Mouse (Mus musculus): ENCODE results near the gene Ube2h. TPM values are rescaled to one million over a fixed set of nuclear protein-coding genes. Genes with fewer than 3 reads are reported as not detected.

The Ube2h gene
- total and polyA plus RNA-seq, 3 experiments = 29.4 to 61.7 (median 61.5) TPM

DNA sequence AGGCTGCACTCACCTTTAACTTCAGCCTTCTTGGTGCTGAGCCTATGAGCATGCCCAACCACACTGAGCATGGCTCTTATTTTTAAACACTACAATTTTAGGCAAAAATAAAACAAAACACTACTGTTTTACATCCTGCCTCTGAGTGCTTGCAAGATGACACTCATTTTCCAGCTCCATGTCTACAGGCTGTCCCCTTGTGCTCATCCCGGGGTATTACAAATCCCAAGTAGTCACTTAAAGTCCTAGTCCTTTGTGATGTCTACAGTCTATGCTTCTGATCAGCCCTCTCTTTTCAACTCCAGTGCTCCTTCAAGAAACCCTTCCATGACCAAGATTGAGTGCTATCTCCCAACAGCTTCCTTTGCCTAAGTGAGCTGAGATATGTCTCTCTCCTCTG, 26.0 kb downstream of the Ube2h start:
- Histone ChIP-seq H3K4me1 (ENCODE audit: control insufficient read depth, insufficient read depth, low read length) (peaks cover 16% of the 10 kb centered on the region), H3K4me3 (no peak overlapping the region), H3K79me2 (replicated peaks; ENCODE audit: control insufficient read depth, insufficient read depth, low read length) (peaks cover 5% of the 10 kb centered on the region), H3K9ac (ENCODE audit: low read depth, low read length) (no peak overlapping the region), H3K36me3 (ENCODE audit: control insufficient read depth, insufficient read depth, low read length) (peaks cover 38% of the 10 kb centered on the region), H3K27me3 (ENCODE audit: control insufficient read depth, insufficient read depth, low read length) (no peaks in the 10 kb centered on the region), H3K27ac (no peak overlapping the region)
- 14% methylated on average over 1 of the region's 1 CpGs for WGBS
- peak; percentile 67 for TF ChIP-seq CTCF (IDR thresholded peaks at IDR 0.05)
- no peak for TF ChIP-seq POLR2A (IDR thresholded peaks at IDR 0.05; ENCODE audit: insufficient read depth, low read depth, low read length)
- TF ChIP-seq EP300 (IDR thresholded peaks at IDR 0.05; ENCODE audit: insufficient read depth, low read depth, low read length) = 0 out of 2 replicates have a peak, but pooled peaks have one; percentile 12
- intact Hi-C loops (cut with DNase I) = no loop called here
- no peak for DNase-seq

DNA sequence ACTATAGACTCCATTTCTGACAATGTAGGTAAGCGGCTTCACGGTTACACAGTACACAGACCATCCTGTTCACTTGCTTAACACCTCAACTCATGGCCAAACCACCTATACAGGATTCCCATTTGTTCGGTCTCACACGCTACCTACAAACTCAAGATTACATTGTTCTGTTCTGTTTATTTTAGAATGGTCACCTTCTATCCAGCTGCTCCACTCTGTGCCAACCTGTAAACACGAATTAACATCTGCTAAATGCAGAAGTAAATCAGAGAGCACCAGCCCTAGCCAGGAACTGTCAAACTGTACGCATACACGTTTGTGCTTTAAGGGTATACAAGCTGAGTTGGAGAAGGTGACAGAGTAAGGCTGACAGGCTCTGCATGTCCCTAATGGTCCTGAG, 27.5 kb downstream of the Ube2h start:
- WGBS = 62% methylated on average over 7 of the region's 7 CpGs
- H3K27me3 ChIP-seq (ENCODE audit: control insufficient read depth, insufficient read depth, low read length) = no peaks in the 10 kb centered on the region
- H3K36me3 ChIP-seq (ENCODE audit: control insufficient read depth, insufficient read depth, low read length) = peaks cover 43% of the 10 kb centered on the region
- no peak overlapping the region for H3K4me3 ChIP-seq
- peaks cover 17% of the 10 kb centered on the region for H3K4me1 ChIP-seq (ENCODE audit: control insufficient read depth, insufficient read depth, low read length)
- no peak for DNase-seq
- no peak overlapping the region for H3K9ac ChIP-seq (ENCODE audit: low read depth, low read length)
- peak overlapping the region; percentile 19; the same call in 1 of the 2 replicates for H3K27ac ChIP-seq
- peaks cover 2% of the 10 kb centered on the region for H3K79me2 ChIP-seq (replicated peaks; ENCODE audit: control insufficient read depth, insufficient read depth, low read length)
- intact Hi-C loops (cut with DNase I) = no loop called here
- TF ChIP-seq CTCF (IDR thresholded peaks at IDR 0.05) (no peak), POLR2A (IDR thresholded peaks at IDR 0.05; ENCODE audit: insufficient read depth, low read depth, low read length) (no peak), EP300 (IDR thresholded peaks at IDR 0.05; ENCODE audit: insufficient read depth, low read depth, low read length) (no peak)

DNA sequence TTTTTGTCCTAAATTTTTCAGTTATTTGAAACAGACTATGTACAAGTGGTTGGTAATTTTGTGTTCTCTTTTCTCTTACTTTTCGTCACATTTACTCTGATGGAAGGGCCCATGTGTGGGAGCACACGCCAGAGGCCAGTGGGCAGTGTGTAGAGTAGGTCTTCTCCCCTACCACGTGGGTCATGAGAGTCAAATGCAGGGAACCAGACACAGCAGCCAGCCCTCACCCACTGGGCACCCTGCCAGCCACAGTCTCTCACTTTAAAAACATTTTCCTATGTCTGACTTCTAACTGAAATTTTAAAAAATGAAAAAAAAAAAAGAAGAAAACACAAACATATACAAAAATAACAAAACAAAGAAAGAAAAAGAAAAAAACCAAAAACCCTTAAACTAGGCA, 28.0 kb downstream of the Ube2h start:
- Histone ChIP-seq H3K4me1 (ENCODE audit: control insufficient read depth, insufficient read depth, low read length) (peaks cover 13% of the 10 kb centered on the region), H3K27me3 (ENCODE audit: control insufficient read depth, insufficient read depth, low read length) (no peaks in the 10 kb centered on the region), H3K27ac (peak overlapping the region; percentile 19; the same call in 1 of the 2 replicates), H3K4me3 (no peak overlapping the region), H3K36me3 (ENCODE audit: control insufficient read depth, insufficient read depth, low read length) (peaks cover 45% of the 10 kb centered on the region), H3K9ac (ENCODE audit: low read depth, low read length) (no peak overlapping the region), H3K79me2 (replicated peaks; ENCODE audit: control insufficient read depth, insufficient read depth, low read length) (peaks cover 2% of the 10 kb centered on the region)
- DNase-seq = peak; percentile 27 to 47
- no peak for TF ChIP-seq POLR2A (IDR thresholded peaks at IDR 0.05; ENCODE audit: insufficient read depth, low read depth, low read length)
- no peak for TF ChIP-seq CTCF (IDR thresholded peaks at IDR 0.05)
- intact Hi-C loops (cut with DNase I) = no loop called here
- WGBS = 34% methylated on average over 3 of the region's 3 CpGs

DNA sequence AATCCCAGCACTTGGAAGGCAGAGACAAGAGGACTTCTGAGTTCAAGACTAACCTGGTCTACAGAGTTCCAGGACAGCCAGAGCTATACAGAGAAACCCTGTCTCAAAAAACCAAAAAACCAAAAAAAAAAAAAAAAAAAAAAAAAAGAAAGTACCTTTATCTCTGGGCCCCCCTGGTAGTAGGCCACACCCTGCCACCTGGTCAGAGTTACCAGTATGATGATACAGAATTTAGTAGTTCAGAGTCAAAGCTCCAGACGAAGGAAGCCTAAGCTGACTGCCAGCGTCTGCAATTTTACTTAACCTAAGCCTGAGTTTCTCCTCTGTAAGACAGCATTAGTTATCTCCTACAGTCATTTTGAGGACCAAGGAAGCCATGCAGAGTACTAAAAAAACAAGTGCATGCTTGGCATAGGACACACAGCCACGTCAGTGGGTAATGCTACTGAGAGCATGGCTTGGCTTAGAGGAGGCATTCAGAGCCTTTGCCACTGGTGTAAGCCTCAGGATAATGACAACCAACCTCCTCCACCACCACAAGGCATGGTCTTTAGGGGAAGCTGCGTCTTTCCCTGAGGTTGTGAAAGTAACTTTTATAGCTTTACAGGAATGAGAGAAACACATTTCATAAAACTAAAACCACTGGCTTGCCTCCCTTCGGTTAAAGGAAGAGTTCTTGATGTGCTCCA, 29.0 kb downstream of the Ube2h start:
- Histone ChIP-seq H3K9ac (ENCODE audit: low read depth, low read length) (no peak overlapping the region), H3K27me3 (ENCODE audit: control insufficient read depth, insufficient read depth, low read length) (no peaks in the 10 kb centered on the region), H3K27ac (no peak overlapping the region), H3K4me3 (no peak overlapping the region), H3K79me2 (replicated peaks; ENCODE audit: control insufficient read depth, insufficient read depth, low read length) (peaks cover 5% of the 10 kb centered on the region), H3K36me3 (ENCODE audit: control insufficient read depth, insufficient read depth, low read length) (peaks cover 51% of the 10 kb centered on the region), H3K4me1 (ENCODE audit: control insufficient read depth, insufficient read depth, low read length) (peaks cover 13% of the 10 kb centered on the region)
- no peak for DNase-seq
- intact Hi-C loops (cut with DNase I) = no loop called here
- TF ChIP-seq EP300 (IDR thresholded peaks at IDR 0.05; ENCODE audit: insufficient read depth, low read depth, low read length) (no peak), POLR2A (IDR thresholded peaks at IDR 0.05; ENCODE audit: insufficient read depth, low read depth, low read length) (no peak), CTCF (IDR thresholded peaks at IDR 0.05) (no peak)
- 49% methylated on average over 5 of the region's 5 CpGs for WGBS

DNA sequence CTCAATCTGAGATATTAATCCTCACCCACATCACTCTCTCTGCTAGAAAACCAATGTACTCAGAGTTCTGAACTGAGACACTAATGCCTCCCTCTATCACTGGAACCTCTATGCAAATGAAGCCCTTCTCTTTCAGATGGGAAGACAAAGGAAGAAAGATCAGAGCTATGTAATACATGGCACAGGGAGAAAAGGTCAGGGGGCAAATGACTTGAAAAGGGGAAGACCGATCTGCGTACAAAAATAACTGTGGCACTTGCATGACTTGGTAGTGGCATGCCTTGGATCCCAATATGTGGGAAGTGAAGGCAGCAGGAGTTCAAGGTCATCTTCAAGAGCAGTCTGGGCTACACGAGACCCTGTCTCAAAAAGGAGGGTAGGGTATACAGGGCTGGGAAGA, 31.4 kb downstream of the Ube2h start:
- H3K27ac ChIP-seq = no peak overlapping the region; the same call in 1 of the 2 replicates
- WGBS = 31% methylated on average over 3 of the region's 3 CpGs
- no peak overlapping the region for H3K4me3 ChIP-seq
- peaks cover 54% of the 10 kb centered on the region for H3K36me3 ChIP-seq (ENCODE audit: control insufficient read depth, insufficient read depth, low read length)
- no peaks in the 10 kb centered on the region for H3K27me3 ChIP-seq (ENCODE audit: control insufficient read depth, insufficient read depth, low read length)
- no peak for DNase-seq
- TF ChIP-seq POLR2A (IDR thresholded peaks at IDR 0.05; ENCODE audit: insufficient read depth, low read depth, low read length) = no peak
- TF ChIP-seq EP300 (IDR thresholded peaks at IDR 0.05; ENCODE audit: insufficient read depth, low read depth, low read length) = no peak
- no peak for TF ChIP-seq CTCF (IDR thresholded peaks at IDR 0.05)
- intact Hi-C loops (cut with DNase I) = no loop called here
- peaks cover 6% of the 10 kb centered on the region for H3K79me2 ChIP-seq (replicated peaks; ENCODE audit: control insufficient read depth, insufficient read depth, low read length)
- peaks cover 13% of the 10 kb centered on the region for H3K4me1 ChIP-seq (ENCODE audit: control insufficient read depth, insufficient read depth, low read length)
- H3K9ac ChIP-seq (ENCODE audit: low read depth, low read length) = no peak overlapping the region

DNA sequence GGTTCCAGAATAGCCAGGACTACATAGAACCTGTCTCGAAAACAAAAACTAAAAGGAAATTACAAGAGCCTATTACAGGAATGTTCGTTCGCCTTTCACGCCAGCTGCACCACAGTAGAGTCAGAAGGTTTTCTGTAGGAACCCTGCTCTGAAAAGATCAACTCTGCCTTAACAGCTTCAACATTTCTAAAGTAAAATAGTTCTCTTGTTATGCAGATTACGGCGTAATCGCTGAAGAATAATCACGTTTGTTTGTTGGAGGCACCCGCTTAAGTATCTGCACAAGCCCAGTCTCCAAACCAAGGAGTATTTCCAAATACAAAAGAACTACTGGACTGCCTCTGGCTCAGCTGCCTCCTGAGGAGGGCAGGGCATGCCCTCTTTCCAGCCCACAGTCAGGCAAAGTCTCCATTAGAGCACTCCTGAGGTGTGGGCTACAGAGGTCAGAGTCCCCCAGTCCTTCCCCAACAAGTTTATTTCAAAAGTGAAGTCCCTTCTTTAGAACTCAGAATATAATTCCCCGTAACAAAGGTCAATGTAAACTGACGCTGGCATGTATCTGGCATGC, 31.9 kb downstream of the Ube2h start:
- Histone ChIP-seq H3K27me3 (ENCODE audit: control insufficient read depth, insufficient read depth, low read length) (no peaks in the 10 kb centered on the region), H3K36me3 (ENCODE audit: control insufficient read depth, insufficient read depth, low read length) (peaks cover 57% of the 10 kb centered on the region), H3K79me2 (replicated peaks; ENCODE audit: control insufficient read depth, insufficient read depth, low read length) (peaks cover 6% of the 10 kb centered on the region), H3K4me3 (no peak overlapping the region), H3K9ac (ENCODE audit: low read depth, low read length) (no peak overlapping the region), H3K27ac (no peak overlapping the region), H3K4me1 (ENCODE audit: control insufficient read depth, insufficient read depth, low read length) (peaks cover 13% of the 10 kb centered on the region)
- TF ChIP-seq EP300 (IDR thresholded peaks at IDR 0.05; ENCODE audit: insufficient read depth, low read depth, low read length) (no peak), CTCF (IDR thresholded peaks at IDR 0.05) (no peak), POLR2A (IDR thresholded peaks at IDR 0.05; ENCODE audit: insufficient read depth, low read depth, low read length) (no peak)
- 91% methylated on average over 11 of the region's 11 CpGs for WGBS
- DNase-seq = no peak
- intact Hi-C loops (cut with DNase I) = no loop called here

Measured in heart, adult 2 months (tissue).